Mouse (Mus musculus) lung, postnatal 14 days (tissue): Measurements from ENCODE around the gene Il34.

Experiments used
- DNase-seq: peaks from one replicate; pipeline ENCODE4 v3.0.0; 2021

Il34 gene

GRCm38 (mm10) chr8:110775316-110775715, 30.4 kb downstream of the Il34 start:
- no peak for DNase-seq

- no peak for DNase-seq
Measured at GRCm38 (mm10) chr8:110774725-110775124, 31.0 kb downstream of the Il34 start.

- DNase-seq: peak; percentile 44
Measured at GRCm38 (mm10) chr8:110774047-110774446, 31.7 kb downstream of the Il34 start.

GRCm38 (mm10) chr8:110772452-110772851, 33.3 kb downstream of the Il34 start:
- no peak for DNase-seq

GRCm38 (mm10) chr8:110767261-110767660, 38.5 kb downstream of the Il34 start:
- DNase-seq: no peak

- DNase-seq: no peak
Measured at GRCm38 (mm10) chr8:110764671-110765070, 41.1 kb downstream of the Il34 start.

GRCm38 (mm10) chr8:110761988-110762387, 43.7 kb downstream of the Il34 start:
- DNase-seq: peak; percentile 14

GRCm38 (mm10) chr8:110761185-110761584, 44.5 kb downstream of the Il34 start:
- DNase-seq: peak; percentile 79

GRCm38 (mm10) chr8:110760280-110760940, 45.3 kb downstream of the Il34 start:
- peak; percentile 37 for DNase-seq

- no peak for DNase-seq
Measured at GRCm38 (mm10) chr8:110756196-110756595, 49.5 kb downstream of the Il34 start.

- DNase-seq: no peak
Measured at GRCm38 (mm10) chr8:110755511-110756170, 50.1 kb downstream of the Il34 start.

GRCm38 (mm10) chr8:110754713-110755112, 51.0 kb downstream of the Il34 start:
- DNase-seq: no peak

GRCm38 (mm10) chr8:110751490-110751889, 54.2 kb downstream of the Il34 start:
- no peak for DNase-seq

GRCm38 (mm10) chr8:110750269-110750668, 55.5 kb downstream of the Il34 start:
- no peak for DNase-seq

- DNase-seq: peak; percentile 64
Measured at GRCm38 (mm10) chr8:110749500-110750170, 56.1 kb downstream of the Il34 start.

GRCm38 (mm10) chr8:110746661-110747060, 59.1 kb downstream of the Il34 start:
- no peak for DNase-seq

GRCm38 (mm10) chr8:110745162-110745561, 60.6 kb downstream of the Il34 start:
- no peak for DNase-seq

GRCm38 (mm10) chr8:110742452-110742818, 63.3 kb downstream of the Il34 start:
- DNase-seq: no peak

- DNase-seq: no peak
Measured at GRCm38 (mm10) chr8:110741816-110742451, 63.8 kb downstream of the Il34 start.

GRCm38 (mm10) chr8:110740629-110741175, 65.0 kb downstream of the Il34 start:
- DNase-seq: no peak

- no peak for DNase-seq
Measured at GRCm38 (mm10) chr8:110738591-110739195, 67.0 kb downstream of the Il34 start.

- DNase-seq: no peak
Measured at GRCm38 (mm10) chr8:110733036-110733435, 72.7 kb downstream of the Il34 start.

GRCm38 (mm10) chr8:110731346-110731859, 74.3 kb downstream of the Il34 start:
- no peak for DNase-seq
